Mouse (Mus musculus): Measurements from ENCODE around the gene Adrm1.

DNA sequence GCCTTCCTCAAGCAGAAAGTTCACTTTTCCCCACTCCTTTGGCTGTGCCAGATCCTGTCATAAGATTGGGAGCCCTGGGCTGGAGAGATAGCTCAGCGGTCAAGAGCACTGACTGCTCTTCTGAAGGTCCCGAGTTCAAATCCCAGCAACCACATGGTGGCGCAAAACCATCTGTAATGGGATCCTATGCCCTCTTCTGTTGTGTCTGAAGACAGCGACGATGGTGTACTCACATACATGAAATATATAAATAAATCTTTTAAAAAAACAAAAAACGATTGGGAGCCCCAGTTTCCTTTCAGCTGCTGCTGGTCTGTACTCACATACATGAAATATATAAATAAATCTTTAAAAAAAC, 13.4 kb downstream of the Adrm1 start:
- TF ChIP-seq CTCF (IDR thresholded peaks at IDR 0.05; ENCODE audit: borderline replicate concordance, insufficient read depth, low read depth, low read length) (0 out of 2 replicates have a peak, but pooled peaks have one; percentile 8), POLR2A (IDR thresholded peaks at IDR 0.05; ENCODE audit: borderline replicate concordance, insufficient read depth, low read length) (no peak)

All from cerebellum, adult 2 months (tissue).